Mouse (Mus musculus) kidney, adult 2 months (tissue): ENCODE results near the gene Tmem150c. TPM values are rescaled to one million over a fixed set of nuclear protein-coding genes. Genes with fewer than 3 reads are reported as not detected.

Experiments used
- DNase-seq: peaks from one replicate; pipeline ENCODE4 v3.0.0; 2021
- H3K27ac ChIP-seq: fragments of 200-500 bp; 2 replicates; pipeline ENCODE4 v1.5.1; 2012; ENCODE audit warnings: low read depth, low read length, control low read depth, inconsistent platforms; ENCODE audit not compliant: insufficient read depth
- H3K27me3 ChIP-seq: fragments of 200-500 bp; replicated peaks from 2 replicates; pipeline ENCODE4 v1.6.1; 2012; ENCODE audit warnings: mild to moderate bottlenecking, moderate library complexity, low read length, inconsistent platforms; ENCODE audit not compliant: control insufficient read depth, insufficient read depth
- H3K36me3 ChIP-seq: fragments of 200-500 bp; 2 replicates; pipeline ENCODE4 v1.6.1; 2012; ENCODE audit warnings: mild to moderate bottlenecking, moderate library complexity, low read length, inconsistent platforms; ENCODE audit not compliant: control insufficient read depth, insufficient read depth
- H3K4me1 ChIP-seq: fragments of 200-500 bp; 2 replicates; pipeline ENCODE4 v1.6.1; 2011; ENCODE audit warnings: low read length; ENCODE audit not compliant: control insufficient read depth, insufficient read depth
- H3K4me3 ChIP-seq: fragments of 200-500 bp; 2 replicates; pipeline ENCODE4 v1.5.1; 2011; ENCODE audit warnings: mild to moderate bottlenecking, low read depth, low read length, control low read depth; ENCODE audit not compliant: insufficient read depth
- CTCF ChIP-seq: fragments of 200-500 bp; conservative IDR thresholded peaks from 2 replicates; pipeline ENCODE4 v1.5.1; 2011; ENCODE audit warnings: low read depth, mild to moderate bottlenecking, control low read depth, low read length, moderate library complexity, mixed read lengths; ENCODE audit not compliant: insufficient read depth, insufficient read length
- POLR2A ChIP-seq: fragments of 200-500 bp; IDR thresholded peaks from one replicate; pipeline ENCODE4 v1.6.1; 2011; ENCODE audit warnings: low read depth, low read length, control low read depth
- WGBS: fragments of 180-500 bp; shearing (Covaris S2); methylation state at CpG from one replicate; pipeline ENCODE4 v1.1.7; 2018; 5-methylcytosine and 5-hydroxymethylcytosine counted together
- polyA plus RNA-seq: library from polyadenylated mRNA; depleted of rRNA; stranded (reverse); fragments of >200 nt; gene quantifications from 2 replicates; pipeline ENCODE4 v1.2.3, GENCODE M21; 2012

The Tmem150c gene
- polyA plus RNA-seq, 1 experiment = 9.9 TPM

- H3K4me3 ChIP-seq = no peak overlapping the region
- no peaks in the 10 kb centered on the region for H3K27me3 ChIP-seq
- TF ChIP-seq CTCF = no peak
- TF ChIP-seq POLR2A = no peak
- WGBS = 79% methylated on average over 9 of the region's 9 CpGs
- H3K27ac ChIP-seq = no peak overlapping the region
- no peaks in the 10 kb centered on the region for H3K36me3 ChIP-seq
- DNase-seq = no peak
- H3K4me1 ChIP-seq = no peaks in the 10 kb centered on the region
Observed at GRCm38 (mm10) chr5:100197476-100197875, 37.9 kb upstream of the Tmem150c start.

- H3K4me3 ChIP-seq = no peak overlapping the region
- H3K4me1 ChIP-seq = no peaks in the 10 kb centered on the region
- no peak overlapping the region for H3K27ac ChIP-seq
- no peak for DNase-seq
- no peaks in the 10 kb centered on the region for H3K36me3 ChIP-seq
- 26% methylated on average over 15 of the region's 15 CpGs for WGBS
- no peak for TF ChIP-seq CTCF
- TF ChIP-seq POLR2A = no peak
- no peaks in the 10 kb centered on the region for H3K27me3 ChIP-seq
Observed at GRCm38 (mm10) chr5:100196854-100197431, 37.3 kb upstream of the Tmem150c start.

DNA sequence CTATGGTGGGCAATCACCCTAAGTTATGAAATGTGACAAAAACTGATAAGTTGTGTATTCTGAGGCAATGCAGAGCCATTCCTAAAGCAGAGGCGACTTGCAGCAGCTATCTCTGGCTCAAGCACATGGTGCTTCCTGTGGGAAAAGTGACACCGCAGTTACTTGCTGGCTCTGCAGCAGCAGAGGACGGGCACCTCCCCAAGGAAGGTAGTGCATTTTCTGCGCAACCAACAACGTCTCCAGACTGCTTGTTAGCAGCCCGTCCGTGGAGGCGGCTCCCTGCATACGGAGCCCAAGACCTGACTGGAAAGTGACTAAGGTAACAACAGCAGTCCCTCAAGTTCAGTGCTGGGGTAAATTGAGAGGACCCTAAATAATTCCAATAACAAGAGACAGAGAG is 36.8 kb upstream of the Tmem150c start:
- Histone ChIP-seq H3K36me3 (no peaks in the 10 kb centered on the region), H3K4me3 (no peak overlapping the region), H3K4me1 (no peaks in the 10 kb centered on the region), H3K27ac (no peak overlapping the region), H3K27me3 (no peaks in the 10 kb centered on the region)
- WGBS = 38% methylated on average over 9 of the region's 9 CpGs
- no peak for TF ChIP-seq POLR2A
- TF ChIP-seq CTCF = no peak
- no peak for DNase-seq

GRCm38 (mm10) chr5:100191438-100192190 is 32.0 kb upstream of the Tmem150c start:
- Histone ChIP-seq H3K4me3 (no peak overlapping the region), H3K27ac (no peak overlapping the region), H3K36me3 (no peaks in the 10 kb centered on the region), H3K4me1 (no peaks in the 10 kb centered on the region), H3K27me3 (no peaks in the 10 kb centered on the region)
- WGBS = 91% methylated on average over 14 of the region's 14 CpGs
- TF ChIP-seq POLR2A = no peak
- no peak for TF ChIP-seq CTCF
- DNase-seq = no peak

GRCm38 (mm10) chr5:100187035-100187901 is 27.7 kb upstream of the Tmem150c start:
- no peaks in the 10 kb centered on the region for H3K27me3 ChIP-seq
- 86% methylated on average over 3 of the region's 3 CpGs for WGBS

DNA sequence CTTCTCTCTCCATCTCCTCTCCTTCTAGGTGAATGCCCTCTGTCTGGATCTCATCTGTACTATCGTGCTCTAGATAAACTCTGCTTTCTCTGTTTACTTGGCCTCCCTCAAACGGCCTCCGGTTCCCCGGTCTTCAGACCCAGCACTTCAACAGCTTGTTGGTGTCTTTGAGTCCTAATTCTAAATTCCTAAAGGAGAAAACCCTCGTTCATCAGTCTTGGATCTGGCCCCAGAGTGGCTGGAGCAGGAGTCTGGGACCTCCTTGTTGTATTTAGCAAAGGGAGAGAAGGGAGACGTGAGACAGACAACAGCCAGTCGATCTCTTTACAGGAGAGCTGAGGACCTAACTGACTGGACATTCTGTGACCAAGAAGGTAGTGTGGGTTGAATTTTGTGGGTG is 27.0 kb upstream of the Tmem150c start:
- no peak overlapping the region for H3K4me3 ChIP-seq
- no peaks in the 10 kb centered on the region for H3K4me1 ChIP-seq
- TF ChIP-seq CTCF (no peak), POLR2A (no peak)
- no peak overlapping the region for H3K27ac ChIP-seq
- H3K27me3 ChIP-seq = no peaks in the 10 kb centered on the region
- WGBS = 65% methylated on average over 7 of the region's 7 CpGs
- DNase-seq = no peak
- no peaks in the 10 kb centered on the region for H3K36me3 ChIP-seq

More at GRCm38 (mm10) chr5:100187035-100187901, 27.7 kb upstream of the Tmem150c start:
- Histone ChIP-seq H3K4me3 (no peak overlapping the region), H3K27ac (no peak overlapping the region), H3K36me3 (no peaks in the 10 kb centered on the region), H3K4me1 (no peaks in the 10 kb centered on the region)
- TF ChIP-seq CTCF (no peak), POLR2A (no peak)
- DNase-seq = no peak

- WGBS = 39% methylated on average over 7 of the region's 7 CpGs
- no peak for TF ChIP-seq CTCF
- no peak for TF ChIP-seq POLR2A
- DNase-seq = no peak
Observed at GRCm38 (mm10) chr5:100185895-100186294, 26.3 kb upstream of the Tmem150c start.

More at GRCm38 (mm10) chr5:100185895-100186294, 26.3 kb upstream of the Tmem150c start:
- Histone ChIP-seq H3K4me1 (no peaks in the 10 kb centered on the region), H3K27ac (no peak overlapping the region), H3K27me3 (no peaks in the 10 kb centered on the region), H3K4me3 (no peak overlapping the region), H3K36me3 (no peaks in the 10 kb centered on the region)
